Mouse (Mus musculus) forebrain, postnatal 0 days (tissue): ENCODE measurements around the gene Slitrk6. TPM values are rescaled to one million over a fixed set of nuclear protein-coding genes. Genes with fewer than 3 reads are reported as not detected.

Experiments used
- ATAC-seq: fragments of 200-750 bp; cut with Nextera tagmentation; 2 replicates; pipeline ENCODE4 v1.8.0; 2017; ENCODE audit warnings: mild to moderate bottlenecking, moderate library complexity
- DNase-seq: peaks from one replicate; pipeline ENCODE4 v3.0.0-alpha.2; 2015
- H3K27ac ChIP-seq: fragments of 300-500 bp; sonication (generic); 2 replicates; pipeline ENCODE4 v1.5.1; 2014; ENCODE audit warnings: low read depth, mild to moderate bottlenecking, antibody characterized with exemption, low read length, moderate library complexity, mixed read lengths
- H3K27me3 ChIP-seq: fragments of 300-500 bp; sonication (generic); 2 replicates; pipeline ENCODE4 v1.6.1; 2014; ENCODE audit warnings: mild to moderate bottlenecking, low read length, mixed read lengths; ENCODE audit not compliant: insufficient read depth
- H3K36me3 ChIP-seq: fragments of 300-500 bp; sonication (generic); 2 replicates; pipeline ENCODE4 v1.6.1; 2014; ENCODE audit warnings: mild to moderate bottlenecking, moderate library complexity; ENCODE audit not compliant: insufficient read depth
- H3K4me1 ChIP-seq: fragments of 300-500 bp; sonication (generic); 2 replicates; pipeline ENCODE4 v1.6.1; 2014; ENCODE audit warnings: antibody characterized with exemption; ENCODE audit not compliant: insufficient read depth
- H3K4me2 ChIP-seq: fragments of 300-500 bp; sonication (generic); 2 replicates; pipeline ENCODE4 v1.6.1; 2014; ENCODE audit warnings: low read depth, mild to moderate bottlenecking, moderate library complexity
- H3K4me3 ChIP-seq: fragments of 300-500 bp; sonication (generic); 2 replicates; pipeline ENCODE4 v1.5.1; 2014; ENCODE audit warnings: low read depth, low read length, mixed read lengths
- H3K9ac ChIP-seq: fragments of 300-500 bp; sonication (generic); 2 replicates; pipeline ENCODE4 v1.6.1; 2014; ENCODE audit warnings: mild to moderate bottlenecking
- H3K9me3 ChIP-seq: fragments of 300-500 bp; sonication (generic); 2 replicates; pipeline ENCODE4 v1.6.1; 2016; ENCODE audit warnings: low read length
- CTCF ChIP-seq: sonication (generic); IDR thresholded peaks from 2 replicates; pipeline ENCODE4 v1.5.1; 2016; ENCODE audit warnings: antibody characterized with exemption, control low read depth, low read depth
- WGBS: fragments of 180-500 bp; shearing (Covaris S2); extraction: QIAGEN DNeasy Blood & Tissue Kit; methylation state at CpG from one replicate; pipeline ENCODE4 v1.1.7; 2014; 5-methylcytosine and 5-hydroxymethylcytosine counted together
- polyA plus RNA-seq: library from polyadenylated mRNA; unstranded; fragments of >200 nt; fragmentation: Nextera tagmentation; extraction: Ambion mirVana; gene quantifications from 2 replicates; pipeline ENCODE4 v1.2.1, GENCODE M21; 2015
- total RNA-seq: library from RNA; depleted of rRNA; stranded (reverse); fragments of >200 nt; gene quantifications from 2 replicates; pipeline ENCODE4 v1.2.3, GENCODE M21; 2014; rRNA removed

The Slitrk6 gene
- total RNA-seq, result 6.2 and 13.9 TPM in 2 replicates
- polyA plus RNA-seq, result 1.5 and 3.1 TPM in 2 replicates

- peak; percentile 61 for DNase-seq
- Histone ChIP-seq H3K4me3 (peak within 1 kb of the TSS; percentile 32), H3K27me3 (no peaks in the 10 kb centered on the region), H3K27ac (no peak within 1 kb of the TSS), H3K4me1 (no peaks in the 10 kb centered on the region), H3K4me2 (peak within 1 kb of the TSS; percentile 45), H3K9ac (peak within 1 kb of the TSS; percentile 18; the same call in 1 of the 2 replicates), H3K36me3 (no peaks in the 10 kb centered on the region), H3K9me3 (no peaks in the 10 kb centered on the region)
- ATAC-seq, result peak; percentile 90
- TF ChIP-seq CTCF, result peak; percentile 54
- 33% methylated on average over 11 of the region's 11 CpGs for WGBS
These were observed at the start of gene Slitrk6 for GRCm38 (mm10) chr14:110754484-110755307. Gene Slitrk6, minus strand, starts transcription at chr14:110755149.

GRCm38 (mm10) chr14:110777546-110777945, 22.6 kb upstream of the Slitrk6 start:
- no peaks in the 10 kb centered on the region for H3K4me1 ChIP-seq

GRCm38 (mm10) chr14:110770694-110771093, 15.7 kb upstream of the Slitrk6 start:
- ATAC-seq (no peak), DNase-seq (no peak)
- 0 out of 2 replicates have a peak, but pooled peaks have one; percentile 14 for TF ChIP-seq CTCF
- Histone ChIP-seq H3K4me1 (no peaks in the 10 kb centered on the region), H3K27ac (no peak overlapping the region), H3K36me3 (no peaks in the 10 kb centered on the region), H3K27me3 (no peaks in the 10 kb centered on the region), H3K9ac (no peak overlapping the region), H3K4me3 (no peak overlapping the region), H3K9me3 (no peaks in the 10 kb centered on the region), H3K4me2 (no peak overlapping the region)
- 85% methylated on average over 1 of the region's 1 CpGs for WGBS

More at GRCm38 (mm10) chr14:110777546-110777945, 22.6 kb upstream of the Slitrk6 start:
- TF ChIP-seq CTCF, result peak; percentile 49
- no peaks in the 10 kb centered on the region for H3K27me3 ChIP-seq
- no peak overlapping the region for H3K4me3 ChIP-seq
- no peak overlapping the region for H3K4me2 ChIP-seq
- ATAC-seq (no peak), DNase-seq (peak; percentile 52)
- H3K9ac ChIP-seq, result no peak overlapping the region
- H3K9me3 ChIP-seq, result no peaks in the 10 kb centered on the region
- no peak overlapping the region for H3K27ac ChIP-seq
- H3K36me3 ChIP-seq, result no peaks in the 10 kb centered on the region

GRCm38 (mm10) chr14:110762588-110763220, 7.8 kb upstream of the Slitrk6 start:
- Histone ChIP-seq H3K36me3 (no peaks in the 10 kb centered on the region), H3K4me3 (no peak overlapping the region), H3K27ac (no peak overlapping the region), H3K9ac (no peak overlapping the region), H3K27me3 (no peaks in the 10 kb centered on the region), H3K4me2 (no peak overlapping the region), H3K4me1 (no peaks in the 10 kb centered on the region), H3K9me3 (no peaks in the 10 kb centered on the region)
- ATAC-seq (no peak), DNase-seq (peak; percentile 68)
- 22% methylated on average over 7 of the region's 7 CpGs for WGBS
- TF ChIP-seq CTCF, result peak; percentile 68

GRCm38 (mm10) chr14:110760909-110761308, 6.0 kb upstream of the Slitrk6 start:
- no peaks in the 10 kb centered on the region for H3K9me3 ChIP-seq

GRCm38 (mm10) chr14:110755308-110755650, 330 bp upstream of the Slitrk6 start:
- Histone ChIP-seq H3K9ac (no peak overlapping the region), H3K27ac (no peak overlapping the region), H3K4me2 (peak overlapping the region; percentile 45; the same call in 1 of the 2 replicates), H3K36me3 (no peaks in the 10 kb centered on the region), H3K4me3 (peak overlapping the region; percentile 32; the same call in 1 of the 2 replicates), H3K4me1 (no peaks in the 10 kb centered on the region), H3K27me3 (no peaks in the 10 kb centered on the region), H3K9me3 (no peaks in the 10 kb centered on the region)
- 23% methylated on average over 4 of the region's 4 CpGs for WGBS
- ATAC-seq (peak; percentile 45; the same call in 1 of the 2 replicates), DNase-seq (no peak)
- TF ChIP-seq CTCF, result no peak

More at GRCm38 (mm10) chr14:110760909-110761308, 6.0 kb upstream of the Slitrk6 start:
- no peaks in the 10 kb centered on the region for H3K4me1 ChIP-seq
- H3K4me2 ChIP-seq, result no peak overlapping the region
- no peak overlapping the region for H3K4me3 ChIP-seq
- no peaks in the 10 kb centered on the region for H3K27me3 ChIP-seq
- DNase-seq (no peak), ATAC-seq (no peak)
- no peak overlapping the region for H3K9ac ChIP-seq
- 52% methylated on average over 1 of the region's 1 CpGs for WGBS
- no peak overlapping the region for H3K27ac ChIP-seq
- no peak for TF ChIP-seq CTCF
- no peaks in the 10 kb centered on the region for H3K36me3 ChIP-seq

- Histone ChIP-seq H3K4me2 (no peak overlapping the region), H3K9ac (no peak overlapping the region), H3K4me3 (no peak overlapping the region), H3K9me3 (no peaks in the 10 kb centered on the region), H3K27me3 (no peaks in the 10 kb centered on the region), H3K4me1 (no peaks in the 10 kb centered on the region), H3K36me3 (no peaks in the 10 kb centered on the region), H3K27ac (no peak overlapping the region)
- ATAC-seq (no peak), DNase-seq (no peak)
- no peak for TF ChIP-seq CTCF
- 10% methylated on average over 7 of the region's 7 CpGs for WGBS
These were observed 15.1 kb downstream of the Slitrk6 start for GRCm38 (mm10) chr14:110739861-110740260.
